Mouse (Mus musculus): Measurements from ENCODE around the gene Bcl7a. TPM values are rescaled to one million over a fixed set of nuclear protein-coding genes. Genes with fewer than 3 reads are reported as not detected.

Gene Bcl7a
- total and polyA plus RNA-seq, 2 experiments from 2014 or later, result 25.6 to 42.6 TPM

DNA sequence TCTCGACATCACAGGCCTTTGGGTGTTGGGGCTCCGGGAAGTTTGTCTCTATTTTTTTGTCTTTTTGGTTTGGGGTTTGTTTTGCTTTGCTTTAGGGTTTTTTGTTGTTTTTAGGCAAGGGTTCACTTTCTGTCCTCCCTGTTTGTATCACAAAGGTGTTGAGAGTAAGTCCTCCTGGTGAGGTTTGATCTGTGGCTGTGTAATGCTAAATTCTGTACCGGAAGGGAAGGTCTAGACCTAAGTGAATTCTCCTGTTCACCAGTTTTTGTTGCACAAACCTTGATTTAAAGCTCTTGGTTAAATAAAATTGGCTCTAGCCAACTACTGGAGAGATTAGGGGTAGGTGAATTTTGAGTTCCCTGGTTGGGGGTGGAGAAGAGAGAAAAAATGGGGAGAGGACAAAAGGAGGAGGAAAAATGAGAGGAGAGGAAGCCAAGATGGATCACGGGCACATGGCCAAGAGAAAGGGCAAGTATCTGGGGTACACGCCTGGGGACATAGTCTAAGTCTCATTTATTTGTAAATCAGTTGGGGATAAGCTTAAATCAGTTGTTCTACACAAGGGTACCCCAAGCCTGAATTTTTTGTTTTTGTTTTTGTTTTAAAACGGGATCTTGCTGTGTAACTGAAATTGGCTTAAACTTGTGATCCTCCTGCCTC, 32.3 kb downstream of the Bcl7a start:
- Histone ChIP-seq H3K9ac (replicated peaks; ENCODE audit: low read length) (no peak overlapping the region), H3K4me2 (ENCODE audit: low read depth, low read length) (no peak overlapping the region), H3K9me3 (ENCODE audit: low read length) (no peaks in the 10 kb centered on the region), H3K4me1 (ENCODE audit: insufficient read depth, low read length) (no peaks in the 10 kb centered on the region), H3K4me3 (ENCODE audit: low read length) (no peak overlapping the region), H3K27ac (no peak overlapping the region; the same call in 1 of the 2 replicates), H3K27me3 (ENCODE audit: insufficient read depth, low read length) (no peaks in the 10 kb centered on the region), H3K36me3 (ENCODE audit: insufficient read depth, low read length) (peaks cover 23% of the 10 kb centered on the region)
- no peak for TF ChIP-seq CTCF (IDR thresholded peaks at IDR 0.05; ENCODE audit: low read depth)
- ATAC-seq (no peak), DNase-seq (ENCODE audit: low spot score) (no peak)
- WGBS, result 86% methylated on average over 6 of the region's 6 CpGs

GRCm38 (mm10) chr5:123376569-123376968, 32.9 kb downstream of the Bcl7a start:
- Histone ChIP-seq H3K9ac (replicated peaks; ENCODE audit: low read length) (no peak overlapping the region), H3K4me2 (ENCODE audit: low read depth, low read length) (peak overlapping the region; percentile 24; the same call in 1 of the 2 replicates), H3K36me3 (ENCODE audit: insufficient read depth, low read length) (peaks cover 17% of the 10 kb centered on the region), H3K4me3 (ENCODE audit: low read length) (no peak overlapping the region), H3K27ac (no peak overlapping the region), H3K4me1 (ENCODE audit: insufficient read depth, low read length) (no peaks in the 10 kb centered on the region), H3K9me3 (ENCODE audit: low read length) (no peaks in the 10 kb centered on the region), H3K27me3 (ENCODE audit: insufficient read depth, low read length) (no peaks in the 10 kb centered on the region)
- whole genome bisulfite sequencing, result 14% methylated on average over 10 of the region's 10 CpGs
- ATAC-seq (peak; percentile 51), DNase-seq (ENCODE audit: low spot score) (peak; percentile 75)
- TF ChIP-seq CTCF (IDR thresholded peaks at IDR 0.05; ENCODE audit: low read depth), result no peak

DNA sequence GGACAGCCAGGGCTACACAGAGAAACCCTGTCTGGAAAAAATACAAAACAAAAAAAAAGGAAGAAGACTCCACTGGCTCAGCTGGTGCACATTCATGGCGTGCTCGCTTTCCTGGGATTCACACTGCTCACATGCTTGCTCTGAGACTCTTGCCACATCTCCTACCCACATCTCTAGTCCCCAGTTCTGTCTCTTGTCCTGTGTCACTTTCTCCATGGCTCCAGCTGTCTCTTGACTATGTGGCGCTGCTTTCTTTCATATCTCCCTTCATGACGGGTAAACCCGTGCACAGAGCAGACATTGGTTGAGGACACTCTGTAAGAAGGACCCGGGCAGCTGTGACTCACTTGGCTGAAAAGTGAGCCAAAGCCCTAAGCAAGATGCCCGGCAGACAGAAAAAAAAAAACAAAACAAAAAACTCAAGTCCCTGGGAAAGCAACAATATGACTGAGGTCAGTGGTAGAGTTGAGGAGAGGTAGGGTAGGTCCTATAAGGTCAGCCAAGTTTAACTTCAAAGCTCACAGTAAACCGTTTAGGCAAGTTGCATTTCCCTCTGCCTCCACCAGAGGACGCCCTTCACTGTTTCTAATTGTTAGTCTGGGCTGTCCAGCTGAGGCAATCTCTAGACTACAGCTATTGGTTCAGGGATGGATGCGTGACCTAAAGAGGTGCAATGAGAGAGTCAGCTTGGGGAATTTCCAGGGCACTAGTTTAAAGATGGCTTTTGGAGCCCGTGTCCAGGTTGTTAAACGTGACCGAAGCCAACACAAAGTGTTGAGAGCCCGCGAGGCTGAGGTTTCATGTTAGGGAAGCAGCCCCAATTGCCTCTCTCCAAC, 33.7 kb downstream of the Bcl7a start:
- Histone ChIP-seq H3K9me3 (ENCODE audit: low read length) (no peaks in the 10 kb centered on the region), H3K9ac (replicated peaks; ENCODE audit: low read length) (no peak overlapping the region), H3K4me1 (ENCODE audit: insufficient read depth, low read length) (no peaks in the 10 kb centered on the region), H3K27ac (no peak overlapping the region), H3K4me2 (ENCODE audit: low read depth, low read length) (no peak overlapping the region), H3K36me3 (ENCODE audit: insufficient read depth, low read length) (peaks cover 9% of the 10 kb centered on the region; the same call in 1 of the 2 replicates), H3K4me3 (ENCODE audit: low read length) (no peak overlapping the region), H3K27me3 (ENCODE audit: insufficient read depth, low read length) (no peaks in the 10 kb centered on the region)
- DNase-seq (ENCODE audit: low spot score), result peak; percentile 84
- peak; percentile 69 for ATAC-seq
- 65% methylated on average over 15 of the region's 15 CpGs for WGBS
- TF ChIP-seq CTCF (IDR thresholded peaks at IDR 0.05; ENCODE audit: low read depth), result peak; percentile 97

DNA sequence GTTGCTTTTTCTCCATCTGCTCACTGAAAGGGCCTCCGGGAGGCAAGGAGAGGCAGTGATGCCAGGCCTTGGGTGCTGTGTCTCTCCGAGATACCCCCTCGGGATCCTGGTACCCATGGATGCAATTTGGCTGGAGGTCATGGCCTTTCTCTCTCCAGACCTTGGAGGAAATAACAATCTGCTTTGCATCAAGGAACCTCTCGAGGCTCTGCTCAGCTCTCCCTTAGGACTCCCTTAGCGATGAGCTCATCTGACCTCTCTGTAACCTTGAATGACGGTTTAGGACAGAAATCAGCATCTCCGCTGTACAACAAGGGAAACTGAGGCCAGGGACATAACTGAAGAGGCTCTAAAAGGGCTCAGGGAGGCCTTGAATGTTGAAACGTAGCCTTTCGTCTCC, 35.1 kb downstream of the Bcl7a start:
- TF ChIP-seq CTCF (IDR thresholded peaks at IDR 0.05; ENCODE audit: low read depth), result no peak
- 86% methylated on average over 9 of the region's 9 CpGs for WGBS
- H3K4me3 ChIP-seq (ENCODE audit: low read length), result no peak overlapping the region

DNA sequence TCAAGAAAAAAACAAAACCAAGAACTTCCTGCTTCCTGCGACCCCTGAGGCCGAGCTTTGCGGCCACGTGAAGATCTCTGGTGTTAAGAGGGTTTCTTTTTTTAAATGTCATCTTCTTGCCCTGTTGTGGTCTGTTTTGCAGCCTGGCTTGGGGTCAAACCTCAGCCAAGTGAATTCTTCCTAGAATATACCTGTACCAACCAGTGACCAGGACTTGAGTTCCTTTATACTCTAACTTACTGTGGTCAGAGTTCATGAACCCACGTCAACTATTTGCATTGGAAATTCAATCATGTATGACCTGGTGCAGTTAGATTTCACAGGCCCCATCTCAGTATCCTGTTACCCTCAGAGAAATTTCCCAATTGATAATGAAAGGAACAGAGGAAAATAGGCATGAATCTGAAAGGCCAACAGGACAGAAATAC, 35.9 kb downstream of the Bcl7a start:
- TF ChIP-seq CTCF (IDR thresholded peaks at IDR 0.05; ENCODE audit: low read depth), result no peak
- DNase-seq (ENCODE audit: low spot score) (no peak), ATAC-seq (no peak)
- Histone ChIP-seq H3K4me2 (ENCODE audit: low read depth, low read length) (no peak overlapping the region), H3K27me3 (ENCODE audit: insufficient read depth, low read length) (no peaks in the 10 kb centered on the region), H3K9ac (replicated peaks; ENCODE audit: low read length) (no peak overlapping the region), H3K36me3 (ENCODE audit: insufficient read depth, low read length) (no peaks in the 10 kb centered on the region), H3K27ac (no peak overlapping the region), H3K4me3 (ENCODE audit: low read length) (no peak overlapping the region), H3K4me1 (ENCODE audit: insufficient read depth, low read length) (no peaks in the 10 kb centered on the region), H3K9me3 (ENCODE audit: low read length) (no peaks in the 10 kb centered on the region)
- 77% methylated on average over 5 of the region's 5 CpGs for WGBS

More for the DNA sequence above, 35.1 kb downstream of the Bcl7a start:
- Histone ChIP-seq H3K9ac (replicated peaks; ENCODE audit: low read length) (0 out of 2 replicates have a peak overlapping the region, but pooled peaks have one; percentile 5), H3K9me3 (ENCODE audit: low read length) (no peaks in the 10 kb centered on the region), H3K27me3 (ENCODE audit: insufficient read depth, low read length) (no peaks in the 10 kb centered on the region), H3K36me3 (ENCODE audit: insufficient read depth, low read length) (no peaks in the 10 kb centered on the region; the same call in 1 of the 2 replicates), H3K27ac (no peak overlapping the region), H3K4me2 (ENCODE audit: low read depth, low read length) (no peak overlapping the region), H3K4me1 (ENCODE audit: insufficient read depth, low read length) (no peaks in the 10 kb centered on the region)
- no peak for DNase-seq (ENCODE audit: low spot score)
- ATAC-seq, result no peak

DNA sequence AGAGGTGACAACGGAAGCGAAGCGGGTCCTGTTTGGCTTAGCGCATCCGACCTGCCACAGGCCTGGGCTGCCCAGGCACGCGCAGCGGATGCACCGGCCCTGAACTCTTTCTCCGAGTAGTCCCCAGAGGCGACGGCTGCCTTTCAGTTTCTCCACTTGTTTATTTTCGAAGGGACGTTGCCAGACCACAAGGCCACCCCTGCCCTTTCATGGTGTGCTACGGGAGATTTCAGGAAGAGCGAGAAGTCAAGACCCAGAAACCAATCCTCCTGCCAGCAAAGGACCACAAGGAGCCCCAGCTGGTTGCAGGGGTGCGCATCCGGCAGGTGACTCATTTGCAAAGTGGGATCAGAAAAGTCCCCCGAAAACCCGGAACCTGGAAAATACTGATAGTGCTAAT, 38.3 kb downstream of the Bcl7a start:
- Histone ChIP-seq H3K4me1 (ENCODE audit: insufficient read depth, low read length) (no peaks in the 10 kb centered on the region), H3K27ac (no peak overlapping the region), H3K9ac (replicated peaks; ENCODE audit: low read length) (no peak overlapping the region), H3K4me3 (ENCODE audit: low read length) (no peak overlapping the region), H3K9me3 (ENCODE audit: low read length) (no peaks in the 10 kb centered on the region), H3K27me3 (ENCODE audit: insufficient read depth, low read length) (no peaks in the 10 kb centered on the region), H3K4me2 (ENCODE audit: low read depth, low read length) (no peak overlapping the region), H3K36me3 (ENCODE audit: insufficient read depth, low read length) (no peaks in the 10 kb centered on the region)
- ATAC-seq (no peak), DNase-seq (ENCODE audit: low spot score) (no peak)
- WGBS, result 43% methylated on average over 20 of the region's 20 CpGs
- TF ChIP-seq CTCF (IDR thresholded peaks at IDR 0.05; ENCODE audit: low read depth), result no peak
